Mouse (Mus musculus): ENCODE results near the gene Whamm.

Gene Whamm

DNA sequence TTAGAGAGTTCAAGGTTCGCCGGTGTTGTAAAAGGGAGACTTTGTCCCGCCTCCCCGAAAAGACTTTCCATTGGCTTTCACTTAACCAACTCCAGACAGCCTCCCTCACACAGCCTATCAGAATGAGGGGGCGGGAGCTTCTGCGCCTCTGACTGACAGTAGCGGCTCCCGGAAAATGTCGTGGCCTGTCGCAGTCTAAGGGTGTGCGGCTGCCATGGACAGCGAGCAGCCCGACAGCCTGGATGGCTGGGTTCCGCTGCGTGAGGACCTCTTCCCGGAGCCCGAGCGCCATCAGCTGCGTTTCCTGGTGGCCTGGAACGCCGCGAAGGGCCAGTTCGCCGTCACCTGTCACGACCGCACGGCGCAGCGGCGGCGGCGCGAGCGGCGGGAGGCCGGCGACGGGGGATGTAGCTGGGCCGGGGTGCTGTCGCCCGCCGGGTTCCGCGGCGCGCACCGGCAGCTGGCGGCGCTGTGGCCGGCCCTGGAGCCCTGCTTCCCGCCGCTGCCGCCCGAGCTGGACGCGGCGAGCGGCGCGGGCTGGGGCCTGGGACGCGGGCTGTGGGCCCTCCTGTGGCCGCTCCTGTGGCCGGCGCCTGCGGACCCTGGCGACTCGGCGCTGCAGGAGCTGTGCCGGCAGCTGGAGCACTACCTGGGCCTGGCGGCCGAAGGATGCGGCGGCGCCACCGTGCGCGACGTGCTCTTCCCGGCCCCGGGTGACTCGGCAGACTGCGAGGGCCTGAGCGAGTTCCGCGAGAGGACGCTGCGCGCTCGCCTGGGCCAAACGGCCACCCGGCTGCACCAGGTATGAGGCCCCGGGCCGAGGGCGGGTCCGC lies at the start of gene Whamm:
Gene Whamm, plus strand, starts transcription at position 159 of the 833 bp plus-strand sequence.
- CTCF ChIA-PET: interaction anchor here (0.7 kb wide), 1 partner anchor 47 kb away, joined by 3 read pairs; no protein-coding TSS in a partner anchor

DNA sequence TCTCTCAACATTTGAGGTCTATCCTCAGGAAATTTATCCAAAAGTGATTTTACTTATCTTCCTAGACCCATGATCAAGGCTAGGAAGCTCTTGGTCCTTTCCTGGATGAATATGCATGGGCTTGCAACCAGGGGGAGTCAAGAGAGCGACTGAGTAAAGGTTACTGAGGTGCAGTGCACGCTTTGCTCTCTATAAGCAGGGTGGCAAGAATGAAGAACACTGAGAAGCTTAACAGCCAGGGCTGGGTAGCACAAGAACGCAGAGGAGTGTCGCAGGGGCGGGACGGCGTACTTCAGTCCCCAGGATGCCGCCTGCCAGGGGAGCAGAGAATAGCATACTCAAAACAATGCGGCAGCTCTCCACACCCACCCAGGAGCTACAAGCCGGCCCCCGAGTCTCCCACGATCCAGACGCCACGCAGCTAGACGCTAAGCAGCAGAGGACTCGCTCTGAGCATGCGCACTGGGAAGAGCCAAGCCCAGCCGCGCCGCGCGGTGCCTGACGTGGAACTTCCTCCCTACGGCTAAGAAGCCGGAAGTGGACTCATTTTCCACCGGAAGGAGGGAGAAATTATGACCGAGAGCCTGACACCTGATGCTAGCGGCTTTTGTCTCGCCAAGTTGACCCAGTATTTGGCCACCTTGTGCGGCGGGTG lies 47.9 kb upstream of the Whamm start:
- CTCF ChIA-PET: no interaction called here

DNA sequence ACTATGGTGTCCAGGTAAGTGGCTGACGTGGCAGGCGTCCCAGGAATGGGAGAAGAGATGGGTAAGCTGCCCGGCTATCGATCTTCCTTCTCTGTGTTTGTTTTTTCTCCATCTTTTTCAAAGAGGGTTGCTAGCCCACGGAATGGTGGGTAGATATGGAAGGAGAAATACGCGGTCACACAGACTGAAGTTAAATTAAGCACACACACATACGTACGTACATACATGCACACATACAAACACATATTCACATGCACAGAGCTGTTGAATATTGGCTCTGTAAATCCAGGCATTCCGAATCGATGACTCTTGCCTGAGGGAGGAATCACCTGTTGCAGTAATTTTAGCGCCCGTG lies 47.4 kb upstream of the Whamm start:
- CTCF ChIA-PET: interaction anchor here (0.6 kb wide), 1 partner anchor 47 kb away, joined by 3 read pairs; the partner anchor contains the start of gene Whamm

DNA sequence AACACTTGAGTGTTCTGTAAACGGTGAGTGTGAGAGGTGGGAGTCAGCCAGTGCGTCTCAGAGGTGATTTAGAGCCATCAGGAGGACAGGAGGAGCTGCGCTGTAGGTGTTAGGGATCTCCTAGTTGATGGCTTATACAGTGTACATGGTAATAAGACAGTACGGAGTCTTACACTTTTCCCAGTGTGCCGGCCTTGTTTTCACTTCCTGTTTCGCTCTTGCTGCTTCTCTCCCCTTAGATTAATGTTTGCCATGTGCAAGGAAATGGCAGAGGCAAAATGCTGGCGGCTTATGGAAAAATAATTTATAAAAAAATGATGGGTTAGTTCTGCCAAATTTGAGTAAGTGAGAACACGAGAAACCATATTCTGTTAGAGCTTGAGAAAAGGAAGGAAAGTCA lies 42.1 kb upstream of the Whamm start:
- CTCF ChIA-PET: no interaction called here

DNA sequence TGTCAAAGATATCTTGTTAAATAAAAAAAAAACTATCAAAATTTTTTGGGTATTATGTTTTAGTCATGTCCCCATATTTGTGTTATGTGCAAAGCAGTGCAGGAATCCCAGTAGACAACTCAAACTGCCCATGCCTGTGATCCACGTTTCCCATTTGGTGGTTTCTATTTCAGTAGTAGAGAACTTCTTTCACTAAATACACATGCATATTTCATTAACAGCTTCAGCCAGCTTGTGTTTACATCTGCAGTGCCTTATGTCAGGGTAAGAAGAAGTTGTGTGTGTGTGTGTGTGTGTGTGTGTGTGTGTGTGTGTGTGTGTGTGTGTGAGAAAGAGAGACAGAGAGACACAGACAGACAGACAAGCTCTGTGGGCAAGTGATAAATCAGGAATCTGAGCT lies 39.6 kb upstream of the Whamm start:
- CTCF ChIA-PET: no interaction called here

DNA sequence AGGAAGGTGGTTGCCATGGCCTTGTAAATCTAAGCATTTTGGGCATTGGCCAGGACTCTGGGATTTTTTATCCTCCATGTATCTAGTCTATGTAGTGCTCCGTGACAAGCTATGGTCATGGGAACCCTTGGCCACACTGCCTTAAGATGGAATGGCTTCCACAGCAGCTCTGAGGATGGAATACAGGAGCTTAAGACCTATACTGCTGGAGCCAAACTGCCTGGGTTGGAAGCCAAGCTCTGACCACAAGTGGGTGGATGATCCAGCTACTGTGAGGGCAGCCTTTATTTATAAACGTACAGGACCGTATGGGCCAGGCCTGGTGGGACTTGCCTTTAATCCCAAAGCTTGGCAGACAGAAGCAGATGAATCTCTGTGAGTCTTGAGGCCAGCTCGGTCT lies 34.6 kb upstream of the Whamm start:
- CTCF ChIA-PET: no interaction called here

DNA sequence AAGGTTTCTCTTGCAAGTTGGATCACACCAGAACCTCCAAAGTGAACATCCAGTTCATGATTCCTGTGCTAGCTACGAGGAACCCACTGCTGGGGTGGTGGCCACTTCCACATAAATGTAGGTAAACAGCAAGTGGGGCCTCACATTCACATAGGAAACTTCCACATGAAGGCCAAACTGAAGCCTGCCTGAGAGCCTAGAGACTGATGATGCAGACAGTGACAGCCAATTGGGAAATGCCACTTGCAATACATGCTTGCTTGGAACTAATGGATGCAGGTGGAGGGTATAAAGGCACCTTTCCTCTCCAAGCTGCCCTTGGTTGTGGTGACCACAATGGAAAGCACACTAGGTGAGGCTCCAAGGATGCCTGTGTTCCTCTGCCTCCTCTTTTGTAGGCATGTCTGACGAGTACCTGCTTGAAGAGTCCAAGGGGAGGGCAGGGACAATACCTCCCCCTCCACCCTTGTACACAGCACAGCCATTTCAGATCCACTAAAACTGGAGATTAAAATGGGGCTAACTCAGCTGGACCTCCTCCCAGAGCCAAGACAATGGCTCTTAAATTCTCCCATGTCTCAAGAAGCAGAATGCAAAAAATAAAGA lies 32.9 kb upstream of the Whamm start:
- CTCF ChIA-PET: no interaction called here

DNA sequence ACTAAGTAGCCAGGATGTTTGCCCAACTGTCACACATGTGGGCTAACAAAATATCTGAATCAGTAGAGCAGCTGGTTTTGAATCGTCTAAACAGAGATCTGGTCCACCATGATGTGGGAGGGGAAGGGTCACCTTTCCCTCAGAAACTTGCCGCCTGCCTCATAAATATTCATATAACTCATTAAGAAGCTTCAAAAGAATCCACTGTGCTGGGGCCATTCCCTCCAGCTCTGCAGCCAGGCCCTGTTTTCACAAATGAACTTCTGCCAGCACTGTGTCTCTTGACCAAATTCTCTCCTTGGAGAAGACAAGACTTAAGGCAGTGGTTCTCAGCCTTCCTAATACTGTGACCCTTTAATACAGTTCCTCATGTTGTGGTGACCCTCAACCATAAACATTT lies 31.5 kb upstream of the Whamm start:
- CTCF ChIA-PET: no interaction called here

DNA sequence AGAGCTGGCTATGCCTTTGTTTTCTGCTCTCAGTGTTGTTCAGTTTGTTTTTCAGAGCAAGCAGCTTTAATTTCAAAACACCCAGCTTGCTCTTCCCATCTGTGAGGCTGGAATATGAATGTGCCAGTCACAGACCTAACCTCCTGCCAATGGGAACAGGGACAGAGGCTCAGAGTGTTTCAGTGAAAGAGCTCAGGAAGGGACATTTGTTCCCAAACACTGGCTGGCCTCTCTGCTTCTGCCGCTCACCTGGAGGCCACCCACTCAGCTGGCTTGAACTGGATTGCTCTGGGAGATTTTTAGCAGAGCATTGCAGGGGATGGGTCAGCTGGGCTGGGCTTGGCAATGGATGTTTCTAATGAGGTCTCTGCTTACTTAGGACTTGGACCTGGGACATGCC lies 30.1 kb upstream of the Whamm start:
- CTCF ChIA-PET: no interaction called here

DNA sequence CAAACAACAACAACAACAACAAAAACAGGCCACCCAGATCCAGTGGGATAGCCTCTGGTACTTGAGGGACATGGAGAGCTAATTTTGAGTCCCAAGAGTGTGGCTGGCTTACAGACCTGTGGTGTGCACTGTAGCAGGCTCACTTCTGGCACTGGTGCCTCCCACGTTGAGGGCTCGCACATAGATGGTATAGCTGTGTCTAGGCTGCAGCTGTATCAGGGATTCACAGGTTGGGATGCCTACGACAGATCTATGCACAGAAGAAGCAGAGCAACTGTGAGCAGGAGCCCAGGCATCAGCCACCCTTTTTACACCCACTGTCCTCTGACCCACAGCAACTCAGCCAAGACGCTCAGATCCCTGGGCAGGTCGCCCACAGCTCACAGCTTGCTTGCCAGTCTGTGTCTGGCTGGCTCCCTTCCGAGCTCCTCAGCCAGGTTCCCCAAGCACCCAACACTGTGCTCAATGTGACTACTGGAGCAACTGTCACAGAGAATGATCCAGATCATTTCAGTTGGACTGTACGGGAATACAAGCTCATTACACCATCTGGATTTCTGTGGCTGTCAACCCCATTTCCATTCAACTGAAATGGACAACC lies 29.0 kb upstream of the Whamm start:
- CTCF ChIA-PET: no interaction called here

DNA sequence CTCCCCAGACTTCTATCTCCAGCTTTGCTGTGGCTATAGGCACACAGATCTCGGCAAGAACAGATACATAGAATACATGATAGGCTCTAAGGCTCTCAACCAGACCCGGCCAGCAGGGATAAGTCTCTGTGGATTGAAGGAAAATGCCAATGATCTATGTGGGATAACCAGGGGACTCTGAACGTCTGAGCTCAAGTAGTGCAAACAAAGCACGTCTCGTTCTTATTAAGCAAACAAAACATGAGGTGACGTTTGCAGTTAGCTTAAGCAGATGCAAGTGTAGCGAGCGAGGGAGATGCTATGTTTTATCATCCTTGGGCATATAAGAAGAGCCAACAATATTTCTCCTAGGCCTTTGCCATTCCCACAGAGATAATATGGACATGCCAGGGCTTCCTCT lies 28.1 kb upstream of the Whamm start:
- CTCF ChIA-PET: no interaction called here

DNA sequence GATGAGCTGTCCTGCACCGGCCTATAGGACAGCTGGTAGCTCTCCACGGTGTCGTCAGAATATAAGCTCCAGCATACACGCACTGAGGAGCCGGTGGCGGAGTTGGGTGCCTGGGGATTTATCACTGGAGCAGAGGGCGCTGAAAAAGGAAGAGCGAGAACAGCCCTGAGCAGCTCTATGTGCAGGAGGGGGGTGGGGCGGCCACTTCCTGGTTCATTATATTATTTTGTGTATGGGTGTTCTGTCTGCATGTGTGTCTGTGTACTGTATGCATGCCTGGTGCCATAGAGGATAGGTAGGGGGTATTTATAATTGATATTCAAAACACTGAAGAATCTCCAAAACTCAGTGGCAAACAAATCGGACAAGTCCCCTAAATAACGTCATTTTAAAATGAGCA lies 22.2 kb upstream of the Whamm start:
- CTCF ChIA-PET: no interaction called here

DNA sequence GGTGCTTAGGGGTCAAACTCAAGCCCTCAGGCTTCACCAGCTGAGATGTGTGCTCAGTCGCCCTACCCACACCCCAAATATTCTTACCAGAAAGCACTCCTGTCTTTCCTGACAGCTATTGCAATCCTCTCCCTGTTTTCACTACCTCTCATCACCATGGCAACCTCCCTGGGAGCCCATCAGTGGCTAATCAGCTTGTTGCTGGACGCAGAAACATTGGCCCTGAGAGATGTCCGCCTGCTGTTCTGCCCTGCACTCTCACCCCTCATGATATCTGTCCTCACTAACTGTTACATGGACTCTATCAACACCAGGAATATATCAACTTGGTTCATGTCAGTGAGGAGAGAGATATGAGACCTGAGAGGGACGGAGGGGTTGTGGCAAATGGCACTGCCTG lies 17.5 kb upstream of the Whamm start:
- CTCF ChIA-PET: no interaction called here

DNA sequence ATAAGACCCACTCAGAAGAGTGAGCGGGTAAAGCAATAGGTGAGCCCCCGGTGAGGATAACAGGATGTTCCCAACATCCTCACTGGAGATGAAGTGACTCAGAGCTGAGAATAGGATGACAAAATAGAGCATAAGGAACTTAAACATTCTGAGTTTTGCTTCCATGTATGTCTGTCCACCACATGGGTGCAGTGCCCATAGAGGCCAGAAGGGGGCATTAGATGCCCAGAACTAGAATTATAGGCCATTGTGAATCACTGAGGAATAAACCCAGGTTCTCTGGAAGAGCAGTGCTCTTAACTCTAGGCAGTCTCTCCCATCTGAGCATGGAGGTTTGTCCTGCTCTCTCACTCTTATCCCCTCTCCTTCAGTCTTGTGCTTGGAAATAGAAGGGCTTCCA lies 16.7 kb upstream of the Whamm start:
- CTCF ChIA-PET: no interaction called here

DNA sequence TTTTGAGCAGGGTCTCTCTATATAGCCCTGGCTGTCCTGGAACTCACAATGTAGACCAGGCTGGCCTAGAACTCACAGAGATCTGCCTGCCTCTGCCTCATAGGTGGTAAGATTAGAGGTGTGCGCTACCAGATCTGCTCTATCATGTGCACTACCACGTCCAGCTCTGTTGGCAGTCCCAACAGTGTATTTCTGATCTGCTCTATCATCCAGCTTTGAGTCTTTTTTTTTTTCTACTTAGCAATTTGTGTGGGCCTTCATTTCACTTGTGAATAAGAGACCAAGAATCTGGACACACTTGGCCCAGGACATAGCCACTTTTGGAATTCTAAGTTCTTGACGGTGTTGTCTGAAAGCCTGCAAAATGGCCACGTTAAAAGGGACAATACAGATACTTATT lies 14.2 kb upstream of the Whamm start:
- CTCF ChIA-PET: no interaction called here

DNA sequence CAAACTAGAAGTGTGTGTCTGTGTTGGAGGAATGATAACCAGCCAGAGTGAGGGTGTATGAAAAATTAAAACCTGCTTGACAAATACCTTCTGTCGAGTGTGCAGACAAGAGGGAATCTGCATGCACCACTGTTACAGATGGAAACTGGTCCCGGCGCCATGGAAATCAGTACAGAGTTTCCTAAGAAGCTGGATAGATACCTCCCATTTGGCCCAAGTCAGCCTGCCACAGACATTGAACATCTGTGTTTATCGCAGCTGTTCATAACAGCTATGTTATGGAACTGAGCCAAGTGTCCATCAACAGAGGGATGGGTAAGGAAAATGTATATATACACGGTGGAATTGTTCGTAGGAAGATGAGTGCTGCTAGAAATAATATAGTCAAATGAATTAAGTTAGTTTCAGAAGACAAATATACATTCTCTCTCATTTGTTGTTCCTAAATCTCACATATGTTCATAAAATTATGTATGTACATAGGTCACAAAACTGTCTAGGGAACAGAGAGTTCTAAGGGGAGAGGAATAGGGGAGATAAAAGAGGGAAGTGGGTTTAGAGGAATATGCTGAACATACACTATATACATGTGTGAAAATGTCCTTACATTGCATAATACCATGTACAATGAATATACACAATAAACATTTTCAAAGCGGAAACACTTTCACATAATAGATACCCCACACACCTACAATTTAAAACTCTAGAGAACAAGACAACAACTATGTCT lies 13.6 kb upstream of the Whamm start:
- CTCF ChIA-PET: no interaction called here

DNA sequence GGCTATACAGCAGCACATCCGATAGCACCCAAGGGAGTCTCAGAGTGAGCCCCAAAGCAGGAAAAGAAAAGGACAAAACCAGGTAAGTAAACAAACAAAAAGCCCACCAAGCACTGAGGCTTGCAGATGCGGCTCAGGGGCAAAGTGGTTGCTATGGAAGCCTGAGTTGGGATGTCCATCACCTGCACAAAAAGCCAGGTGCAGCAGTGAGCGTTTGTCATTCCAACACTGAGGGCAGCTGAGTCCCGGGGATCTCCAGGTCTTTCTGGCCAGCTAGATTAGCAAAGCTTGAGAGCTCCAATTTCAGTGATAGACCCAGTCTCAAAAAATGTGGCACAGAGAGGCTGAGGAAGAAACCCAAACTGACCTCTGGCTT lies 13.1 kb upstream of the Whamm start:
- CTCF ChIA-PET: no interaction called here

DNA sequence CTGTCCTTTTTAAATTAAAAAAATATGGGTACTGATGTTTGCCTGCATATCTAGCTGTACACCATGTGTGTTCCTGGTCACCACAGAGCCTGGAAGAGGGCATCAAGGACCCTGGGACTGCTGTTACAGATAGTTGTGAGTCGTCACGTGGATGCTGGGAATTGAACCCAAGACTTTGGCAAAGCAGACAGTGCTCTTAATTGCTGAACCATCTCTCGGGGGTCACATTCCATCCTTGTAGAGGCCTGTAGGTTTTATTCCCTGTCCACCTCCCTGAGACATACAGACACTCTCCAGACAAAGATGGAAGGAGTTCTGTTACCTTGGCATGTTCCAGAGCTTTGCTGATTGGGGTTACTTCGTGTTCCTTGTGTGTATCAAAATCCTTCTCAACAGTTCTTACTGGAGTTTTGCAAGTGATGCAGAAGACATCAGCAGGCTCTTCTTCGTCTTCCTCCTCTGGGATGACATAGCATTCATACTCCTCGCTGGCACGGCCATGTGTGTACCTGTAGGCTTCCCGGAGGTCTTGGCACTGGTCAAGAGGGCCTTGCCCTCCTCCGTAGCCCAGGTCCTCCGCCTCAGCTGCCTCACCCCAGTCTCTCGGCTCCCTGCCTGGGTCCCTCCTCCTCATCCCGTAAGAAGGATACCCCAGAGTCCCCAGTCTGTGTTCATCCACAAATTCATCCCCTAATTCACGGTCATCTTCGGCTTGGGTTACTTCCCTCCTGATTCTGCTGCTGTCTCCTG lies 11.7 kb upstream of the Whamm start:
- CTCF ChIA-PET: no interaction called here

DNA sequence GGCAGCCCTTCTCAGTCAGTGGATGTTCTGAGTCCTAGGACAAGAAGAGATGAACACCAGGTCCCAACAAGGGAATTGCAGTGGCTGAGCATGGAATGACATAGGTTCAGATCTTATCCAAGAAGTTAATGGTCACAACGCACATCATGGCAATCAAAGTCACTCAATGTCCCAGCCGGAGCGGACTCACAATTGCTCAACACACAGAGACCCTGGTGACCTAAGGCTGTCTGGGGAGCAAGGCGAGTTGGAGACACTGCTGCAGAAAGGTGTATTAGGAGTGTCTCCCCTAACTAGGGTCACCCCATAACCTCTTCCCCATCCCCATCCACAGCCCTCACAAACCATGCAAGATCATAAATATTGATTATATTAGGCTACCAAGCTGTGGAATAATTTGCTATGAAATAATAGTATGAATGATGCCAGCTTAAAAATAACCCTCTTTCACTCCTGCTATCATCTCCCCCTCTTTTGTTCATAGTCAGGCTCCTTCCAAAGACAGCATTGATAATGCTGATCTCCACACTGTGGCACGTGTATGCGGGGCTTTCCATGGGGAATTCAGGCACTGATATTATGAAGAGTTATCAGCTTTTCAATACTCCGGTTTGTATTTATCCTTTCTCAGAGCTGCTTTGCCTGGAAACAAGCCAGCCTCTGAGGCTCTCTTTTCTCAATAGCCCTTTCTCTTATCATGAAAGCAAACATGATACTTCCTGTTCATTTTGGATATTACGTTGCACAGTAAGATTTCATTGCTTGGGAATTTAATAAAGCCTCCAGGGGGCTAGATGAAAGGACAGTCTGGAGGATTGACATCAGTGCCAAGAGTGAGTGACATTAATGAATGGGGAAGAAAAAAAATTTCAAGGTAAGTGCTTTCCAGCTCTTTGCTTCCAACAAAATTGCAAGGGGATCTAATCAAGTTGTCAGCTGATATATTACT lies 10.7 kb upstream of the Whamm start:
- CTCF ChIA-PET: no interaction called here

DNA sequence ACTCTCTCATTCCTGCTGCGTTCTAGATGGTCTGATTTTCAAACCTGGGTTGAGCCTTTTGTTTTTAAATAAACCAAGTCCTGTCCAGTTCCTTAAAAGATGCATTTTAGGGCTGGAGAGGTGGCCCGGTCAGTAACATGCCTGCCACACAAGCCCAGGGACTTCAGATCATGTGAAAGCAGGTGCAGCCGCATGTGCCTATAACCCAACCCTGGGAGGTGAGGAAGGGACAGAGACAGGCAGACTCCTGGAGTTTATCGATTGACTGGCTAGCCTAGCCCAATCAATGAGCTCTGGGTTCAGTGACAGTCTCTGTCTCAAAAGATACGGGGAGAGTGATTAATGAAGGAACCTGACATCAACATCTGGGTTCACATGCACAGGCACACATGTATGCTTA lies 9.9 kb upstream of the Whamm start:
- CTCF ChIA-PET: no interaction called here

All from spleen, embryonic (tissue).